Mouse (Mus musculus): ENCODE data around the gene Ppara.

- peak; percentile 95; the same call in 1 of the 2 replicates for TF ChIP-seq POLR2A (IDR thresholded peaks at IDR 0.05; ENCODE audit: insufficient read depth, low read depth, low read length)
- TF ChIP-seq CTCF (IDR thresholded peaks at IDR 0.05; ENCODE audit: insufficient read depth, low read depth, low read length) = no peak
These were observed 76.9 kb downstream of the Ppara start, which contains the start of gene Cdpf1 for GRCm38 (mm10) chr15:85811535-85812277.

All from olfactory bulb, adult 2 months (tissue).